Mouse (Mus musculus) midbrain, embryonic 16.5 days (tissue): ENCODE data around the gene Ckap5. TPM values are rescaled to one million over a fixed set of nuclear protein-coding genes. Genes with fewer than 3 reads are reported as not detected.

Experiments used
- ATAC-seq: fragments of 200-750 bp; cut with Nextera tagmentation; 2 replicates; pipeline ENCODE4 v1.8.0; 2017; ENCODE audit warnings: moderate TSS enrichment
- H3K27ac ChIP-seq: fragments of 300-500 bp; sonication (generic); 2 replicates; pipeline ENCODE4 v1.5.1; 2014; ENCODE audit warnings: mild to moderate bottlenecking, low read length, mixed read lengths
- H3K27me3 ChIP-seq: fragments of 300-500 bp; sonication (generic); 2 replicates; pipeline ENCODE4 v1.6.1; 2014; ENCODE audit warnings: low read depth, low read length, mixed read lengths; ENCODE audit not compliant: control insufficient read depth, insufficient read depth
- H3K36me3 ChIP-seq: fragments of 300-500 bp; sonication (generic); 2 replicates; pipeline ENCODE4 v1.6.1; 2014; ENCODE audit warnings: mild to moderate bottlenecking, low read length, moderate library complexity, mixed read lengths; ENCODE audit not compliant: control insufficient read depth, insufficient read depth
- H3K4me1 ChIP-seq: fragments of 300-500 bp; sonication (generic); 2 replicates; pipeline ENCODE4 v1.6.1; 2014; ENCODE audit warnings: mild to moderate bottlenecking, low read length, mixed read lengths; ENCODE audit not compliant: control insufficient read depth, insufficient read depth
- H3K4me2 ChIP-seq: fragments of 300-500 bp; sonication (generic); 2 replicates; pipeline ENCODE4 v1.6.1; 2014; ENCODE audit warnings: mild to moderate bottlenecking, low read length, mixed read lengths
- H3K4me3 ChIP-seq: fragments of 300-500 bp; sonication (generic); 2 replicates; pipeline ENCODE4 v1.5.1; 2014; ENCODE audit warnings: low read depth, mild to moderate bottlenecking, low read length, moderate library complexity, mixed read lengths
- H3K9ac ChIP-seq: fragments of 300-500 bp; sonication (generic); 2 replicates; pipeline ENCODE4 v1.6.1; 2014; ENCODE audit warnings: low read depth, low read length, mixed read lengths
- H3K9me3 ChIP-seq: fragments of 300-500 bp; sonication (generic); replicated peaks from 2 replicates; pipeline ENCODE4 v1.6.1; 2014; ENCODE audit warnings: mild to moderate bottlenecking, low read length, mixed read lengths; ENCODE audit not compliant: control insufficient read depth, poor library complexity, severe bottlenecking
- WGBS: fragments of 180-500 bp; shearing (Covaris S2); extraction: QIAGEN DNeasy Blood & Tissue Kit; methylation state at CpG from one replicate; pipeline ENCODE4 v1.1.7; 2014; 5-methylcytosine and 5-hydroxymethylcytosine counted together
- polyA plus RNA-seq: library from polyadenylated mRNA; unstranded; fragments of >200 nt; fragmentation: Nextera tagmentation; extraction: Ambion mirVana; gene quantifications from 2 replicates; pipeline ENCODE4 v1.2.1, GENCODE M21; 2015

Ckap5 gene
- polyA plus RNA-seq, 1 experiment from 2014 or later: 99.7 TPM

DNA sequence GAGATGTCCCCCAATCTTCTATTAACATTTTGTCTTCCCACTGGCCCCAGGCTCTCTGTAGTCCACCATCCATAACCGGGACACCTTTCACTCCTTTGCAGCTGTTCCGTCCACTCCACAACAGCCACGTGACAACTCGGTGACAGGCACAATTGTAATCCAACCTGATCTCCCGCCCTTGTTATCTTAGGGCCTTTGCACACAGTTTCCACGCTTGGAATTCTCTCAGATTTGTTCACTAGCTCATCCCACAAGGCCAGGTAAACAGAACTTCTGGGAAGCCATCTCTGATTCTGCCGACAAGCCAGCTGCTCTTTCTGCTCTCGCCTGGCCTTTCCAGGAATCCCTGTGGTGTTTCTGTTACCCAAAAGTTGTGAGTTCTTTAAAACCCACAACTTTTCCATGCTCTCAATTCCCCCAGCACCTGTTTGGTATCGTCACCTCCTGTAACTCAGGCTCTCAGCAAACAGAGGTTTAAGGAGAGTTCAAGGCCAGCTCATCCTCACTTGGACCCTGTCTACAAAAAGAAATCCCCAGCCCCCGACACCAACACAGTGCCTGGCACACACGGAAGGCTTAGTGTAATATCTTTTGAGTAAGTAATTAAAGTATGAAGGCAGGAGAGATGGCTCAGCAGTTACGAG, 106.9 kb downstream of the Ckap5 start:
- no peak overlapping the region for H3K4me2 ChIP-seq
- no peaks in the 10 kb centered on the region for H3K27me3 ChIP-seq
- 82% methylated on average over 12 of the region's 12 CpGs for whole genome bisulfite sequencing
- H3K9ac ChIP-seq: no peak overlapping the region
- H3K36me3 ChIP-seq: no peaks in the 10 kb centered on the region
- H3K27ac ChIP-seq: no peak overlapping the region
- no peaks in the 10 kb centered on the region for H3K4me1 ChIP-seq
- no peak overlapping the region for H3K4me3 ChIP-seq
- no peaks in the 10 kb centered on the region for H3K9me3 ChIP-seq
- ATAC-seq: no peak

DNA sequence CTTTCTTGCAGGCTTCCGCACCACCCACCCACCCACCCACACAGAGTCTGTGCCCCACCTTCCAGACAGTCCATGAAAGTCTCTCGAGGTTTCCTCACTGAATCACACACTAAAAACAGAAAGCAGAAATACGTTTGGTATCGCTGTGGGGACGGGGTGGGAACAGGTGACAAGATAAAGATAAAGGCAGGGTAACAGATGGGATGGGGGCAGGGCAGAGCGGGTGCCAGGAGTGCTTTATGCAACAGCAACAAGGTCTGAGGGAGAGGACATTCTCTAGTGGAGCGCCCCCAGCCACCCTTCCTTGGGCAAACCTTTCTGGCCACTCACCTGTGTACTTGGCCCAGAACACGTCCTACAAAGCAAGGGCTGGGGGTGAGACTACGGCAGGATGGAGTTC, 108.3 kb downstream of the Ckap5 start:
- 89% methylated on average over 9 of the region's 9 CpGs for WGBS

DNA sequence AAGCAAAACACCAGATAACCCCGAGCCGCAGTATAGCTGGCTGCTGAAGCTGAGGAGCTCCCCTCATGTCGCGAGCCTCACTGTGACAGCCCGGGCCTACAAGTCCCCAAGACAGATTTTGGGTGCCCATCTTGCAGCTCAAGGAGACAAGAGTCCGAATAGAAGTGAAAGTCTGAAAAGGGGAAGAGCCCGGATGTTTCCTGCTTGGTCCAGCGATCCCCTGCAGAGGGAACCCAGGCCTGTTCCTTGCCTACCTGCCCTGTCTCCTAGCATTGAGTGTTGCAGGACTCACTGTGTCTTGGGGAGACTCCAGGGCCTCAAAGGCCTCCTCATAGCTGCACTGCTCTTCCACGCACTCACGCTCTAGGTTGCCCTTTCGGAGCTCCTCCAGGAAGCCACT, 108.9 kb downstream of the Ckap5 start:
- no peak for ATAC-seq
- no peaks in the 10 kb centered on the region for H3K9me3 ChIP-seq
- no peak overlapping the region for H3K4me3 ChIP-seq
- no peaks in the 10 kb centered on the region for H3K4me1 ChIP-seq
- no peak overlapping the region for H3K4me2 ChIP-seq
- no peak overlapping the region for H3K27ac ChIP-seq
- 87% methylated on average over 11 of the region's 11 CpGs for WGBS
- H3K36me3 ChIP-seq: no peaks in the 10 kb centered on the region
- H3K9ac ChIP-seq: no peak overlapping the region
- no peaks in the 10 kb centered on the region for H3K27me3 ChIP-seq

More for the DNA sequence above, 108.3 kb downstream of the Ckap5 start:
- no peaks in the 10 kb centered on the region for H3K36me3 ChIP-seq
- H3K9me3 ChIP-seq: no peaks in the 10 kb centered on the region
- H3K4me1 ChIP-seq: no peaks in the 10 kb centered on the region
- H3K27me3 ChIP-seq: no peaks in the 10 kb centered on the region
- ATAC-seq: no peak
- H3K27ac ChIP-seq: no peak overlapping the region
- no peak overlapping the region for H3K4me2 ChIP-seq
- H3K9ac ChIP-seq: no peak overlapping the region
- no peak overlapping the region for H3K4me3 ChIP-seq

DNA sequence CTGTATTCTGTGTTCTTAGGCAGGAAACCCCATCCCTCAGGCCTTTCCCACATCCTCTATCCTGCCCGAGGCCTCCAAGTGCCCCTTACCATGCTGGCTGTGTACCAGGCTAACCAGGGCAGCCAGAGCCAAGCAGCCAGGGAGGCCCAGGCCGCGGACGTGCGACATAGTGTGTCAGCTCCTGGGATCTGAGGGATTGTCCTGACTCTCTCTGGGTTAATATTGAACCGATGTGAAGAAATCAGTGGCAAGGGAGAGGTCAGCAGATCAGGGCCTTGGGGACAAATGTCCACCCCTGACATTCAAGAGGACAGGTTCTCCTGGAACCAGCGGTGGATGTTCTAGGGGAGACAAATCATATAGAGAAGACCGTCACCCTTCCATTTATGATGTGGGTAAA, 109.7 kb downstream of the Ckap5 start, which contains the start of gene F2:
Gene F2, minus strand, starts transcription at position 186 of the 400 bp plus-strand sequence.
- Histone ChIP-seq H3K36me3 (no peaks in the 10 kb centered on the region), H3K9me3 (no peaks in the 10 kb centered on the region), H3K4me2 (no peak within 1 kb of the TSS), H3K27ac (no peak within 1 kb of the TSS), H3K27me3 (no peaks in the 10 kb centered on the region), H3K9ac (no peak within 1 kb of the TSS), H3K4me3 (no peak within 1 kb of the TSS), H3K4me1 (no peaks in the 10 kb centered on the region)
- 94% methylated on average over 8 of the region's 8 CpGs for WGBS
- no peak for ATAC-seq

DNA sequence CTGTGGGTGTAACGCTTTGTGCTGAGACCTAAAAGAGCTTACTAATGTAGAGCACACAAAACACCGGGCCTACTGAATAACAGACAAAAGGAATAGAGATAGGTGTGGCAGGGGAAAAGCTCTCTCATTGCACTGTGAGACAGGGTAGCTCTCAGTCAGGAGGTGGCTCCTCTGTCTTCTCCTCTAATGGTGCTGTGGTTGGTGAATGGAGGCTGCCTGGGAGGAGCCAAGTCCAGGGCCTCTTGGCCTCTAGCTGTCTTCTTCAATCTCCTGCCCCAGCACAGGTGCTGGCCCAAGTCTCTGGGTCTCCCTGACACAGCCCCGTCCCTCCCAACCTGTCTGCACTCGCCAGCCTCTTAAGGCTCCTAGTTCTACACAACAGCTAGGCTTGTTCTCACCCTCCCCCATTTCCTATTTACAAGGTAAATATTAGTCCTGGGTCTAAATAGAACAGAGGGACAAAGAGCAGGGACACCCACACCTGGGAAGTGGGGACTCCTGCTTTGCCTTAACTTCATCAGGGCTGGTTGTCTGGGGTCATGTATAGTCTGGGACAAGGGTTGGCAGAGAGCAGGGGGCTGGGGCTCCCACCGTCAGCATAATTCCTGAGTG, 110.3 kb downstream of the Ckap5 start:
- Histone ChIP-seq H3K27ac (no peak overlapping the region), H3K27me3 (no peaks in the 10 kb centered on the region), H3K36me3 (no peaks in the 10 kb centered on the region), H3K9me3 (no peaks in the 10 kb centered on the region), H3K4me3 (no peak overlapping the region), H3K4me2 (no peak overlapping the region), H3K9ac (no peak overlapping the region), H3K4me1 (no peaks in the 10 kb centered on the region)
- ATAC-seq: no peak
- 80% methylated on average over 5 of the region's 5 CpGs for WGBS

DNA sequence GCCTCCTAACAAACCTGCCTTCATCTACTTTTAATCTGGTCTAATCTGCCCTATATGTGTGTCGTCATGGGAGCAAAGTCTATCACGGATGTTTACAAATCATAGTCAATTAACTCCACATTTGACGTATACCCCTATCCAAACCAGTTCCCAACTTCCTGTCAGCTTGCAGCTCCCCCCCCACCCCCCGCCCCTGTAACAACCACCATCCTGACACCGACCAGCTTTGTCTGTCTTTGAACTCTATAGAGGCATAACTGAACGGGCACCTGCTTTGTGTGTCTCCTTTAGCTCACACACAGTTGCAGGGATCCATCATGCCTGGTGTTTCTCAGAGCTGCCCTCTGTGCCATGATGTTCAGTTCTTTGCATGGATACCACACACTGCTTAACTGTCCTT, 112.4 kb downstream of the Ckap5 start:
- Histone ChIP-seq H3K27ac (no peak overlapping the region), H3K9me3 (no peaks in the 10 kb centered on the region), H3K4me2 (no peak overlapping the region), H3K27me3 (no peaks in the 10 kb centered on the region), H3K9ac (no peak overlapping the region), H3K36me3 (no peaks in the 10 kb centered on the region), H3K4me3 (no peak overlapping the region), H3K4me1 (no peaks in the 10 kb centered on the region)
- ATAC-seq: no peak
- WGBS: 77% methylated on average over 6 of the region's 6 CpGs

DNA sequence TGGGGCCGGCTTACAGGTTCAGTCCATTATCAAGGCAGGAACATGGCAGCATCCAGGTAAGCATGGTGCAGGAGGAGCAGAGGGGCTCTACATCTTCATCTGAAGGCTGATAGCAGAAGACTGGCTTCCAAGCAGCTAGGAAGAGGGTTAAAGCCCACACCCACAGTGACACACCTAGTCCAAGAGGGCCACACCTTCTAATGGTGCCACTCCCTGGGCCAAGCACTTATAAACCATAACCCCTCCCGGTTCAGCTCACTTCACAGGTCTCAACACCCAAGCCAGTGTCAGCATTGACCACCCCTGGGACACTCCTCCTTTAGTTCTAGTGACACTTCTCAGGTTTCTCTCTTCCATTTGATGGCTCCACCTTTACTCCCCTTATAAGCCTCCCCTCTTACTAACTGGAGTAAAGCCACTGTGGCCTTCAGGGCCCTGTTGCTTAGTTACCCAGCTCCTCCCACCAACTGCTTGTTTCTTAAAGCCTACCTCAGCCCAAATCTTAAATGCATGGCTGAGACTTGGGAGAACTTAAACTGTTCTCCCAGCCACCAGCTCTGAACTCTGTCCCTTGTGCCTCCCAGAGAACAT, 116.4 kb downstream of the Ckap5 start:
- ATAC-seq: no peak
- H3K27me3 ChIP-seq: no peaks in the 10 kb centered on the region
- no peak overlapping the region for H3K4me2 ChIP-seq
- no peaks in the 10 kb centered on the region for H3K4me1 ChIP-seq
- no peak overlapping the region for H3K27ac ChIP-seq
- H3K9me3 ChIP-seq: no peaks in the 10 kb centered on the region
- no peak overlapping the region for H3K9ac ChIP-seq
- H3K36me3 ChIP-seq: peaks cover 30% of the 10 kb centered on the region
- H3K4me3 ChIP-seq: no peak overlapping the region
- WGBS: 82% methylated on average over 2 of the region's 2 CpGs

DNA sequence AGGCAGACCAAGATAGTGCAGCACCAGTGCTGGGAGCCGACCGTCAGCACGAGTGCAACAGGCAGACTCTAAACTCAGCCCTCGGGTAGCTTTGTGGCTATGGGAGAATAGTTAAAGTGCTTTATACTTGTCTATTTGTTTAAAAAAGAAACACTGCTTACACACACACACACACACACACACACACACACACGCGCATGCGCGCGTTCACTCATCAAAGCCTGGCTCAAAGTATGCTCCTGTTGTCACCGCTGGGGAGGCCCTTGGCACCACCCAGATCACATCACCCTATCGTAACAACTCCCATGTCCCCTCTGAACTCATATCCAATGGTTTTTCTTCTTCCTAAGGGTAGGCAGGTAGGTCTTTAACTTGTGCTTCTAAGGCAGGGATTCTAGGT, 117.5 kb downstream of the Ckap5 start:
- peaks cover 31% of the 10 kb centered on the region for H3K36me3 ChIP-seq
- ATAC-seq: no peak

DNA sequence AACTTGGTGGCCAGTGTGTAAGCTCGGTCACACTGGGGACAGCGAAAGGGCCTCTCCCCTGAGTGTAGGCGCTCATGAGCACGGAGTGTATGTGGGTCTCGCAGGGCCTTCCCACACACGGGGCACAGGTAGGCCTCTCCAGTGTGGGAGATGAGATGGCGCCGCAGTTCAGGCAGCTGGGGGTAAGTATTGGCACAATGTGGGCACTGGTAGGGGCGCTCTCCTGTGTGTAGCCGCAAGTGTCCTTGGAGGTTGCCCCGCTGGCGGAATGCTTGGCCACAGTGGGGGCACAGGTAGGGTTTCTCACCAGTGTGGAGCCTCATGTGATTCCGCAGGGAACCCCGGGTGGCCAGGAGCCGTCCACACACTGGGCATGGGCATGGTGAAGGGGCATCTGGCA, 118.8 kb downstream of the Ckap5 start:
- ATAC-seq: no peak
- Histone ChIP-seq H3K9me3 (no peaks in the 10 kb centered on the region), H3K4me3 (no peak overlapping the region), H3K27me3 (no peaks in the 10 kb centered on the region), H3K27ac (no peak overlapping the region), H3K9ac (no peak overlapping the region), H3K4me1 (peaks cover 8% of the 10 kb centered on the region), H3K36me3 (peaks cover 31% of the 10 kb centered on the region), H3K4me2 (no peak overlapping the region)
- WGBS: 98% methylated on average over 15 of the region's 15 CpGs

More for the DNA sequence above, 117.5 kb downstream of the Ckap5 start:
- Histone ChIP-seq H3K27ac (no peak overlapping the region), H3K9ac (no peak overlapping the region), H3K27me3 (no peaks in the 10 kb centered on the region), H3K4me1 (peaks cover 7% of the 10 kb centered on the region), H3K9me3 (no peaks in the 10 kb centered on the region), H3K4me2 (no peak overlapping the region), H3K4me3 (no peak overlapping the region)
- 95% methylated on average over 11 of the region's 11 CpGs for WGBS
